Mouse (Mus musculus): ENCODE data around the gene Gm4353. TPM values are rescaled to one million over a fixed set of nuclear protein-coding genes. Genes with fewer than 3 reads are reported as not detected.

Gene Gm4353
- 1.2 to 2.5 TPM (median 1.4 TPM) in 4 replicates for total RNA-seq (2023; ENCODE audit: inconsistent age)

GRCm38 (mm10) chr7:116084366-116084765 lies at the start of gene Gm4353:
Gene Gm4353, minus strand, starts transcription at chr7:116084635.

GRCm38 (mm10) chr7:116039196-116039537 lies 45.3 kb downstream of the Gm4353 start, which contains the start of gene 1110004F10Rik:
Gene 1110004F10Rik, plus strand, starts transcription at chr7:116039397.

GRCm38 (mm10) chr7:116038511-116038910 lies 45.9 kb downstream of the Gm4353 start, which contains the start of gene Sox6:
Gene Sox6, minus strand, starts transcription at chr7:116038796.

Other genes with a start within 250 kb of the Gm4353 start
- gene Sox6, start 45.8 kb downstream of the Gm4353 start, total RNA-seq (2023; ENCODE audit: inconsistent age): 0.32 TPM in 1 of 4 replicates, not detected in the others
- gene 1110004F10Rik, start 45.2 kb downstream of the Gm4353 start, total RNA-seq (2023; ENCODE audit: inconsistent age): 61.7 to 68.2 TPM (median 63.1 TPM) in 4 replicates
- 1.8 to 3.2 TPM (median 2.6 TPM) in 4 replicates for gene Plekha7, start 223.7 kb upstream of the Gm4353 start, total RNA-seq (2023; ENCODE audit: inconsistent age)
- 1,199 to 1,276 TPM (median 1,204 TPM) in 4 replicates for gene Rps13, start 249.6 kb upstream of the Gm4353 start, total RNA-seq (2023; ENCODE audit: inconsistent age)